Mouse (Mus musculus) lung, postnatal 4 days (tissue): ENCODE data around the gene Tkfc.

Experiments used
- DNase-seq, 2 experiments: peaks; one replicate each; pipeline ENCODE4 v3.0.0; 2021

Tkfc gene

DNA sequence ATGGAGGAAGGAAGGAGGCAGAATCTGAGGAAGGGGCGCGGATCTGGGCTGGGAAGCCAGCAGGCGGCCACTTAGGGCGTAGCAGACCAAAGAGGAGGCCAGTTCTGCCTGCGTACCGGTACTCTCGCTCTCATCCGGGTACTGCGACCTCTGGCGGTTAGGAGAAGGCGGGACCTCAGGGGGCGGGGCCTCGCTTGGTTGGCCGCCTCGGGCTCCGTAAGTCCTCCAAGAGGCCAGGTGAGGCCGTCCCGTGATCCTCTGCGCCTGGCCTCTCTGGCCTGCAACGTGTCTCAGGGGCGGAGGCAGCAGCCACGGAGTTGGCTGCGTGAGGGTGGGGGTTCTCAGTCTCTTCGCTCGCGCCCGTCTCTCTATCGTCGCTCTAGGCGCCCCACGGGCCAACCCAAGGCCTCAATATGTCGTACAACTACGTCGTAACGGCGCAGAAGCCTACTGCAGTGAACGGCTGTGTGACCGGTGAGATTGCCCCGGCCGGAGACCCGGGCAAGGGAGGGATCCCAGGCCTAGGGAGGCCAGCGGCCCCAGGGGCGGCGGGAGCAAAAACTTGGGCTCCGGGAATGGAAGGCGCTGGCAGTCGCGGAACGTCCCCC is at the start of gene Tkfc, which contains the start of gene Ddb1:
Gene Tkfc (minus strand): TSS at position 362 of the 608 bp plus-strand sequence.
Gene Ddb1 (plus strand): TSS at position 35 of the 608 bp plus-strand sequence.
- DNase-seq = peak; percentile 99

DNA sequence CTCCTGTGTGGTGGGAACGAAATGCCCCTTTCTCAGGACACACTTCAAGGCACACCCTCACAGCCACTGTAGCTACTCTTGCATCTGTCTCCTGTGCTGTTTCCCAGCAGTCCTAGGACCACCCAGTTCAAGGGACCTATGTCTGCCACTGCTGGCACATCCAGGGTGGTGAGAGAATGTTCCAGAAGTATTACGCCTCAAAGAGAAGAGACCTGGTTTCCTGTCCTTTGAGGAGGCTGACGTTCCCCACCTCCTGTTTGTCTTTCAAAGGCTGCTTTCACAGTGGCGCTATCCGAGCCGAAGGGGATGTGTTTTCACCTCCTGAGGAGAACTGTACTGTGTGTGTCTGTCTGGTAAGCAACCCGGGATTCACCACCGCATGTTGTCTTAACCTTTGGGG is 42.7 kb upstream of the Tkfc start:
- no peak for DNase-seq

DNA sequence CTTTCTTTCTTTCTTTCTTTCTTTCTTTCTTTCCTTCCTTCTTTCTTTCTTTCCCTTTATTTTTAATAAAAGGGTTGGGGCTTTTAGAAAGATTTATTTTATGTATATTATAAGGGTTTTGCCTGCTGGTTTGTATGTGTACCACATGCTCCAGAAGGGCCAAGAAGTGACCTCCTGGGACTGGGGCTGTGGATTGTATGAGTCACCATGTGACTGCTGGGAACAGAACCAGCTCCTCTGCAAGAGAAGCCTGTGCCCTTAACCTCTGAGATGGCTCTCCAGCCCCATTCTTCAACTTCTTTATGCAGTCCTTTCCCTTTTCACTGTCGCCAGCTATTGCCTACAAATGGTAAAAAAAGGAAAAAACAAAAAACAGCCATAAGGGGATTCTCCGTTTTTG is 40.2 kb upstream of the Tkfc start:
- no peak for DNase-seq

DNA sequence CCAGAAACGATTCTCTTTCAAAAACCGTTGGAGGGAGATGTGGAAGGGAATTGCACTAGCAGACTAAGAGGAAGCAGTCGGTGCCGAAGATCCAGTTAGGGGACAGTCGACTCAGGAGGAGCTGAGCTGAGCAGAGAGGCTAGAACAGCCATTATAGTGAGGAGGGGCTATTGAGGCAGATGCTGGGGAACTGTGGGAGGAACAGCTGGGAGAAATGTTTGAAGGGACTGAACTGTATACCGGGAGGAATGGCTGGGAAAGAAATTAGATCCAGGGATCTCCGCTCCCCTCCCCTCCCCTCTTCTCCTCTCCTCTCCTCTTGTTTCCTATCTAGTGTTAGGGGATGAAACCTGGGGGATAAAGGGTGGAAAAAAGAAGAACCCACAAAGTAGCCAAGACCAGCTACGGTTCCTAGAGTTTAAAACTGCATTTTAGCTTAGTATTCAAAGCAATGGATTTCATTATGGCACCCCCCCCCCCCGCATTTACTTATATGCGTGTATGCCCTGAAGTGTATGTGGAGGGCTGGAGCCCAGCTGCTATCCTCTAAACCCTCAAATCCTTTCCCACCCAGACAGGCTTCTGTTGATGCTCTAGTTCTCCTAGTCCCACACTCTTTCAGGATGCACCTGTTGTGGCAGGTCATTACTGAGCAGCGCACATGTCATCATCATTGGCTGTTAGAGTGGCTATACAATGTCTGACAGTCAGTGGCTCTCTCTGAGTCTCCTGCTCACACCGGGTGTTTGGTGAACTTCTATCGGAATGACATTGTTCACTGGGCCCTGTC is 35.3 kb upstream of the Tkfc start:
- DNase-seq = no peak

DNA sequence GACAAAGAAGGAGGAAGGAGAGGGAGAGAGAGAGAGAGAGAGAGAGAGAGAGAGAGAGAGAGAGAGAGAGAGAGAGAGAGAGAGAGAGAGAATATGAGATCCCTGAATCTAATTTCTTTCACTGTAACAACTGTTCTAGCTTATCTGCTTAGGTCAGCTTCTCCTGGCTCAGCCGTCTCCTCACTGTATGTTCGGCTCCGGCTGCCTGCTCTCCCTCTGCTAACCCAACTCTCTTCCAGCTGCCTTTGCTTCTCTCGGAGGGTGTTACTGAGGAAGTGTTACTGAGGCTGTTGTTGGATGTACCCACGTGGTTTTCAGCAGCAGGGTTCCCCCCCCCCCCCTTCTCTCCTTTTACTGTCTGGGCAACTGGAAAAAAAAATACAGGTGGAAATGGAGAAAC is 34.6 kb upstream of the Tkfc start:
- DNase-seq = no peak

DNA sequence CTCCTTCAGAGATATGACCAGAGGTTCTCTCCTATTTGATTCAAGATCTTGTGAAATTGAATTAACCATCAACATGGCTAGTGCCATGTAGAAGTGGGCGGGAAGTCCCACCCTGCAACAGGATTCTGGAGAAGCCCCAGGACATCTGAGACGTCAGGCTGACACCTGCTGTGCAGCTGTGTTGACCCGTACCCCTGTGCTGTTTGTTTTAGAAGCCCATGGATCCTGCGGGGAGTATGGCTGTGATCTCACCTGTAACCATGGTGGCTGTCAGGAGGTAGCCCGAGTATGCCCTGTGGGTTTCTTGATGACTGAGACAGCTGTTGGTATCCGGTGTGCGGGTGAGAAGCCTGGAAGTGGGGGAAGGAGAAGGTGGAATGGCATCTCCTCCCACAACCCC is 32.4 kb upstream of the Tkfc start:
- DNase-seq = no peak

DNA sequence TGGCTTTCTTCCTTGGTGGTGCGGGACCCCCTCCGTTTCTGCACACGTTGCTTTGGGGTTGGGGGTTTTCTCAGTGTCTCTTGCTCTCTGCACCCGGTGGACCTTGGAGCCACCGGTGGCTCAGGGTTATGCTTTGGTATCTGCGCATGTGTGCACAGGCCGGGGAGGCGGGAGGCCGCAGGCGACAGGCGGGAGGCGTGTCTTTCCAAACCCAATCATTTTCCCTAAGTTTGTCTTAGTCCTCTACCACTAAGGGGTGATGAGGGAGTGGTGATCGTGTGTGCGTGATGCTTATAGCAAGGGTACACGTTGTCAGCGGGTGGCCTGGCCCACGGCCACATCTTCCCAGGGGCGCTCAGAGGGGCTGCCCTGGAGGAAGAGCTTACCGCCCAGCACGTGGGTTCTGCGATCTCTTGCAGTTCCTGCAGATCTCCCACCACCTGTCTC is 29.4 kb upstream of the Tkfc start:
- peak; percentile 41 to 60 for DNase-seq

DNA sequence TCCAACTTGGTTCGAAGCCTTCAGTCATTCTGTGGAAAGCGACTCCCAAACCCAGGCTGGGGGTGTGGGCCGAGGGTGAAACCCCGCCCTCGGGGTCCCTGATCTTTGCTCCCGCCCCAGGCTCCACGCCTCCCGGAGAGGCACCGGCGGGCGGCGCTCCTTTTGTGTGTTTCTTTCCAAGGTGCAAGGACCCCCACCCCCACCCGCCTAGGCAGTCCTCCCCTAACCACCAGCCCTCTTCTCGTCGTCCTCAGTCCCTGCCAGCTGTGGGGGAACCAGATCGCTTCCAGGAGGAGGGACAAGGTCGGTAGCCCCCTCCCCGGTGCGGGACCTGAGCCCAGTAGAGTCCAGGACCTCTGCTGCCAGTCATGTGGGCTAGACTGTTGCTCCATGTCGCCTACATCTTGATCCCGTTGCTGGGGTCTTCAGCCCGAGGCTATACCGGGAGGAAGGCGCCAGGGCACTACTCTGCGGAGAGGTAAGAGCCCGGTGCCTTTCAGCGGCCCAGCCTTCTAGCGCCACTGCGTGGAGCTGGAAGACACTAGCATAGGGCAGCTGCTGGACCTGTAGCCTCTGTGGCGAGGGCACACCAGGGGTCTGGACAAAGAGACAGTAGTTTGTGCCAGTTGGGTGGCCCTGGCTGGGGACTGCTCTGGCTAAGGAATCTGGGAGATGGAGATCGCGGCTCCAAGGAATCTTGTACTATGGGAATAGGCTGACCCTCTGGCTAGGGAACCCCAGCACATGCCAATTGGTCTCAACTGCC is 28.8 kb upstream of the Tkfc start, which contains the start of gene Vwce:
Gene Vwce (plus strand): TSS at position 108 of the 766 bp plus-strand sequence.
- DNase-seq = peak; percentile 46 to 48

DNA sequence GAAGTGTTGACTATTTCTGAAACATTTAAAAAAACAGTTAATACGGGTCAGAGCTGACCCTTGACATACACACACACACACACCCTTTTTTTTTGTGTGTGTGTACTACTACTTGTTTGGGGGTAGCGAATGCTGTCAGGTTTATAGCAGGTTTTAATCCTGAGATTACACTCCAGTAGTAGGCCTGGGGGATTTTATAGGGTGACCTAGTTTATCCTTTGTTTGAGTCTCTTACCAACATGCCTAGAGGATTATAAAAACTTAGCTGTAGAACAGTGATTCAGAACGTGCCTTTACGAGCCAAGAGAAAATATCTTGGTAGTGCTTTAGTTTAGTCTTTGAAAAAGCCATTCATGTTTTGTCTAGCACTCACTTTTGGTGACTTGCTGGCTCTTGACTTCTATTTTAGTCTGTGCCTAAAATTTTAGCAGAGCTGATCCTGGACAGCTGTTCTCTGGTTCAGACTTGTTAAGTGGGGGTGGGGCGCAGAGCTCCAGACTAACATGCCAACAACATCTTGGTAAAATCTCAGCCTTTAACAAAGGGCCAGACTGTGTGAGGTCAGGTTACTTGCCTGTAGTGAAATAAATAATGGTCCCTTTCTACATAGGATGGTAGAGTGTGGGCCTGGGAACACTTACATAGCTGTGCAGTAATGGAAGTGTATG is 3.3 kb upstream of the Tkfc start:
- no peak for DNase-seq

DNA sequence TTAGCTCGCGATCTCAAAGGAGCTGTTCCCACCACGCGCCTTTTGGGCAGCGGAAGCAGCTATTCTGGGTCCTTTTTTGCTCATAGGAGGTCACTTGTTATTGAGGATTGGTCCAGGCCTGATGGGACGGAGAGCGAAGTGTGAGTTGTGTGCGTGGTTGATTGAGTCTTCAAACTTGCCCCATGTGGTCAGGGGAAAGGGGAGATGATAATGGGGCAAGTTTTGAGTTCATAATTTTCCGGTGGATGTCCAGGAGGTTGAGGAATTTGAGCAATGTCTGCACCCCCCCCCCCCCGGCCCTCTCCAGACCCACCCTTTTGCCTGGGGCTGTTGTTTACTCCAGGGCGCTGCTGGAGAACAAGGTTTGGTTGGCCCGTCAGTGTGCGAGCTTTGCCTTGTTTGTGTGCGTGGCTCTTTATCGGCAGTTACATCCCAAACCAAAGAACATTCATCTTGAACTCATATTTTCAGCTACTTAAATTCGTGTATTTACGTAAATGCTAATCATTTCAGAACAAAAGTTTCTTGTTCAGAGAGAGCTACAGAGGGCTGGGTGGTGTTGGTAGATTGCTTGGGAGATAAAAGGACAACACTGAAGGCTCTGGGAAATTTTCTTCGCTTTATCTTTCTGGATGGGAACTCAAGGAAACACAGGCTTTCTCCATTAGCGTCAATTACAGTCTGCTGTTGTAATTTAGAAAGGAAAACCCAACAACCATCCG is 608 bp upstream of the Tkfc start:
- DNase-seq = peak in 1 of 2 experiments; percentile 45

DNA sequence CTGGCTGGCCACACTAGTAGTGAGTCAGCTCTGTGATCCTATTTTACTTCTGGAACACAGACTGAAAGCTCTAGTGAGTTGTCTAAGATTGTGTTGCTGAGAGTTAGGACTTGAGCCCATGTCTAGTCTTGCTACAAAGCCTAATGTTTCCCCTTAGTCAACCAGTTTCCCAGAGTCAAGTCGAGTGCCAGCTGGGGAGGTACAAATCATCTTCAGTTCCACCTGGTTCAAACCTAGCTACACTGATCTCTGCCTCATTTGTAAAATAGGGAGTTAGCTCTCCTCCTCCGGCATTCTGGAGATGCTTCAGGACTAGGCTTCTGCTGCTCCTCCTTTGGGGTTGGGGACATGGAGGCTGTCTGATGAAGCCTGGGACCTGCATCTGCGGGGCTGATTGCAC is 920 bp downstream of the Tkfc start:
- no peak for DNase-seq

DNA sequence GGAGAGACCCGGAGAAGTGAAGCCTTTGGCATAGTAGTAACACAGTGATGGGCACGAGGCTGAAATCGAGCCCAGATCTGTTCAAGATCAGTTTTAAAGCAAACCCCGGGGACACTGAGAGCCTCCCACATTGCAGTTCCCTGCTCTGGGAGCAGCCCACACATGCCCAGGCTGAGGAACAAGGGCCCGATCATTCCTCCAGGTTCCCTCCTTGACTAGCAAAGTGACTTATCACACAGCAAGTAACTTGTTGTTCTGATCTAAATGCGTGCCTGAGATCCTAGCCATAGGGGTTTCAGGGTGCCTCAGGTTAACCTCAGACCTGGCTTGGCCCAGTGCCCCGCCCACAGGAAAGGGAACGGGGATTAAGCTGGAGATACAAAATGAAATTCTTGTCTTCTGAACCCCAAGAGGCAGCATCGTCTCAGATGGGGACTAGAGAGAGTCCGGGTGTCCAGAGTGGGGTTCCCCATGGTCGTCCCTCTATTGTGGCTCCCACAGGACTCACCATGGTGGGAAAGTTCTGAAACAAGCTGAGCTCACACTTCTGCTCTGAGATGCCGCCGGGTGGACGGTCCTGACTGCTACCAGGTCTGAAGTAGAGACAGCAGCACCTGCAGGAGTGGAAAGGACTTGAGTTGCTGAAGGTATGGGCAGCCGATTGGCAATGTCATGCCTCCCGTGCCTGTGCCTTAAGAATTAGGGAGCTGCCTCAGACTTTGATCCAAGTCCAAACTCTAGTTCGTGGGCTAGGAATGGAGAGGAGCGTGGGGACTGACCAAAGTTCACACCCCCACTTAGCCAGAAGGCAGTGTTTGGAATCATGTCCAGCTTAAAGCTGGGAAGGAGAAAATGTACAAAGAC is 1.6 kb downstream of the Tkfc start:
- DNase-seq = no peak

DNA sequence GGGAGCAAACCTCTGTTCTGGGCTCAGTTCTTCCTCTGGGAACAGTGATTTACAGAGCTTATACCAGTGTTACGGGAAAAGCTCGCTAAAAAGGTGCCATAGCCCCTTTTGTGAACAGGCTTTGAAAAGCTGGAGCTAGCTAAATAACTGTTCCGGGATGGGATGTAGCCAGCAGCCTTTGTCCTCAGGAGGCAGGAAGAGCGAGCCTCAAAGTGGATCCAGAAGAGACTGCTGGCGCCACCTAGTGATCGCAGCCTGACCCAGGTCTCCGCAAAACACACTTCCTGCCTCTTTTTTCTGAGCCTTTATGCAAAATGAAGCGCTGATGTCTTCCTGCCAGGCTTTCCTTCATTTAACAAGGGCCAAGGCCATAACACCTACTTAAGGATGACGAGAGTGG is 2.7 kb downstream of the Tkfc start:
- DNase-seq = peak; percentile 91 to 92

DNA sequence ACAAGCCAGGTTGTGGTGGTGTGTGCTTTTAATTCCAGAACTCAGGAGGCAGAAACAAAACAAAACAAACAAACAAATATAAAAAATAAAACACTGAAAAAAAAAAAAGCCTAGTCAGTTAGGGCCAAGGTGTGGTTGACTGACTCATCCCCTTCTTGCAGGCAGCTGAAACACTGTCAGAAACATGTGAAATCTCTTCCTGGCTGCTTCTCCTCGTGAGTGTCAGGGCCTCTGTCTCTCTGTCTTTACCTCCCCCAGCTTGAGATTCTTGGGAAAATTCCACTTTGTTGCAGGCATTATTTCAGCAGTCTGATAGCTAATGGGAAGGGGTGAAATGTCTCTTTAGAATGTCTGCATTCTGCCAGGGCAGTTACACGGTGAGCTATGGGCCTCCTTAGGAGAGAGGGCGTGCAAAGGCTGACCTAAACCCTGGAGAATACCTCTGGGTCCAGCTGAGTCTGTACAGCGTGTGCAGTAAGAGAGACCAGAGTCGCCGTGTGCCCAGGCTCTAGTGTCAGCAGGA is 3.1 kb downstream of the Tkfc start:
- no peak for DNase-seq

DNA sequence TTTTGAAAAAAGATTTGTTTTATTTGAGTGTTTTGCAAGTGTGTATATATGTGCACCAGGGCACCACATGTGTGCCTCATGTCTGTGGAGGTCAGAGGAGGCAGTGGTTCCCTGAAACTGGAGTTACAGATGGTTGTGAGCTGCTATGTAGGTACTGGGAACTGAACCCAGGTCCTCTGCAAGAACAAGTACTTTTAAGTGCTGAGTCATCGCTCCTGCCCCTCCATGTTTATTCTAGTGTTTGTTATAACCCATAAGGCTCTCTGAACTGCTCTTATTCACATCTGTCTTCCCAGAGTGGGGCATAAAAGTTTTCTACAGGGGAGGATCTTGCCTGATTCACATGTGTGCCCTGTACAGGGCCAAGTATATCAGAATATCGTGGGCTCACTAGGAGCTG is 5.8 kb downstream of the Tkfc start:
- DNase-seq = no peak

DNA sequence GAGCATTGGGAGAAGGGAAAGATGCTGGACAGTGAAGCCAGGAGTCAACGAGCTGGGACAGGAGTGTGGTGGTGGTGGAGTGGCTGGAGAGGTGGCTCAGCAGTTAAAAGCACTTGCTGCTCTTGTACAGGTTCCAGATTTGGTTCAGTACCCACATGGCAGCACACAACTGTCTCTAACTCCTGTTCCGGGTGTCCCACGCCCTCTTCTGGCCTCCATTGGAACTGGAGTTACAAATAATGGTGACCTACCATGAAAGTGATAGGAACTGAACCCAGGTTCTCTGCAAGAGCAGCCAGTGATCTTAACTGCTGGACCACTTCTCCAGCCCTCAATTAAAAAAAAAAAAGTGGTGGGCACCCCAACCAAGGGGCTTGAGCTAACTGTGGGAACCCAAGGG is 7.3 kb downstream of the Tkfc start:
- DNase-seq = peak in 1 of 2 experiments; percentile 16

DNA sequence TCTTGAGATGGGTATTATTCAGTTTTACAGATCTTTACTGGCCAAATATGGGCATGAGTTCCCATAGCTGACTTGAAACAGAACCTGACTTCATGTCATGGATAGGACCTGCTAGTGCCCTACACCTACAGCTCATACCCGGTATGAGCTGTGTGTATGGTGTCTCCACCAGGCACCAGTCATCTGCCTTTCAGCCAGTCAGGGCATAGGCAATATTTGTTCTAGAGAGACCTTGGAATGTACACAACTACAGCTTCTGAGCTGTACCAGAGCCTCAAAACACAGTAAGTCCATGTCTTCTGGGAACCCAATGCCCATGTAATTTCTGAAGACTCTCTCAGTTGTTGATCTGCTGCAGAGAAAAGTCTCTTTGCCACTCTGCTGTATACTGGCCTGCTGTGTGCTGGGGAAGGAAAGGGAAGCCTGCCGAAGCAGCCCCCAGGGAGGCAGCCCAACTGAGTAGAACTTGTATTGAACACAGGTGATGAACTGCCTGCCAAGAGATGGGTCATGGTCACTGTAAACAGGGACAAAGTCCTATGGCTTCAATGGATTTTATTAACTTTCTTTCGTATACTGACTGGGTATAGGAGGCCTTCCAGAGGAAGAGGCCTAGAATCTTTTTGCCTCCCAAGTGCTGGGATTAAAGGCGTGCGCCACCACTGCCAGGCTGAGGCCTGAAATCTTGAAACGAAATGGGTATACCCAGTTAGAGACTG is 13.6 kb downstream of the Tkfc start:
- no peak for DNase-seq

DNA sequence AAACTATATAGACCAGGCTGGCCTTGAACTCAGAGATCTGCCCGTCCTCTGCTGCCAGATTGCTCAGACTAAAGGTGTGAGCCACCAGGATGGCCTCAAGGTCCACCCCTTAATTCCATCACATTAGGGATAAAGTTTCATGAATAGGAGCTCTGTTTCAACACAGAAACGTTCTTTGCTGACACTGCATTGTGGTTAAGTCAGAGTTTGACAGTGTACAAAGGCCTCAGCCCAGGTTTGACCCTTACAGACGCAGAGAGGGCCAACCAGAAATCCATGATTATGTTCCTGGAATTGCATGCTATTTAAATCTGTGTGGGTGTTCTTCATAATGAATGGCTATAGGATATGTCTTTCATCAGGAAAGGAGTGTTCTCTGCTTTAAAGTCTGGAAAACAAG is 15.2 kb downstream of the Tkfc start:
- no peak for DNase-seq

DNA sequence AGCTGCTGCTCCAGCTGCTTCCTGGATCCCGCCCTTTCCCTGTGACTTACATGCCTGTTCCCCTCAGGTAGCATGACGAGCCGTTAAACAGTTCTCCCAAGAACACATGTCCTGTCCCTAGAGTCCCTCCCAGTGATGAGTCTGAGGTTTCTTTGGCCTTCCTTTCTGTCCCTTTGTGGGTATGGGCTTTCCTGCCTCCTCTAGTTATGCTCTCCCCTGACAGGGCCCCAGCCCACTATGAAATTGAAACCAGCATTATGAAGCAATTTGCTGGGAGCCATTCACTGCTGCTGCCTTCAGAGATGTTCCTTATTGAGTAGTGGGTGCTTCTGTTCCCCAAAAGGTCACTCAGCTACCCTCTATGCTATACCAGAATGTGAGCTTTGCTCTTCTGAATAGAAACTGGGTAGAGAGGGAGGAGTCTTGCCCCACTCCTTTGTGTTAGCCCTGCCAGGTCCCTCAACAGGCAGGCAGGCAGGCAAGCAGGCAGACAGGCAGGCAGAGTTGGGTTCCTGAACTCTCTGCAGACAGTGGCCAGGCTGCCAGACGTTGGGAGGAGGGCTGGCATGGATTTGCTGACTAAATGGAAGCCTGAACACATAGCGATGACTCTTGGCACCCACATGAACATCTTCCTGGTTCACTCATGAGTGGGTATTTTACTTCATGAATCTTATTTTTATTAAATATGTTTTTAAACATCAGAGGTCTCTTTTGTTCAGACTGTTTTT is 16.2 kb downstream of the Tkfc start:
- DNase-seq = no peak

DNA sequence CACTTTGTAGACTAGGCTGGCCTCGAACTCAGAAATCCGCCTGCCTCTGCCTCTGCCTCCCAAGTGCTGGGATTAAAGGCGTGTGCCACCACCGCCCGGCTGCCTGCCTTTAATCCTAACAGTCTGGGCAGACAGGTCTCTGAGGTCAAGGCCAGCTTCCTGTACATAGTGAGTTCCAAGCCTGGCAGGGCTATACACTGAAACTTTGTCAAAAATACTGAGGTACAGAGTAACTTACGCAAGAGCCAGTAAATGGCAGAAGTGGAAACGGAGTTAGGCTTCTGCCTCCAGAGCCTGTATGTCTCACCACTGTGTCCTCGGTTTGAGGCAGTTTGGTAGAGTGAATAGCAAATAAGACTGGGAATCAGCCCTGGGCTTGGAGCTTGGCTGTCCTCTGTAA is 18.2 kb downstream of the Tkfc start:
- no peak for DNase-seq
